Mouse (Mus musculus): ENCODE measurements at regions not wholly inside any gene's neighbourhood (a gene's known extent, or its start where the extent isn't known, plus 50 kb on each side); places are given as distances from the start of the nearest gene placed in this dataset.
A peak's percentile ranks its signal among the peaks of the same experiment; 100 is the strongest.

DNA sequence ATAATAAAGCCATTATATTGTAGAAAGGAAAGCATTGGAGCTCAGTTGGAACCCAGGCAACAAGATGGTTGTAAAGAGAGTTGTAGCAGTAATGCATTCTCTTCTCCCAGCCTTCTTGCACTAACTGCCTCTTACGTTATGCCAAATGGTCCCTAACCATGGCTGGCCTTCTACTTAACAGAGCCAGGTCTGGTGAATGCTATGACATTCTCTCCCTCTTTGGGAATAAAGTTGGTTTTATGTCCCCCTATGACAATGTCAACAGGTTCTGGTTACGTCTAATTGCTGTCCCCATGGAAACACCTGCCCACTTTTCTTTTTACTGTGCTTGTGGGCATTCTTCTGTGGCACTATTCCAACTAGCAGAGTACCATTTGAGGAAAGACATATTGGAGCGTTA lies 126.4 kb upstream of the Npvf start:
- no peak for DNase-seq (ENCODE audit: low read depth)

DNA sequence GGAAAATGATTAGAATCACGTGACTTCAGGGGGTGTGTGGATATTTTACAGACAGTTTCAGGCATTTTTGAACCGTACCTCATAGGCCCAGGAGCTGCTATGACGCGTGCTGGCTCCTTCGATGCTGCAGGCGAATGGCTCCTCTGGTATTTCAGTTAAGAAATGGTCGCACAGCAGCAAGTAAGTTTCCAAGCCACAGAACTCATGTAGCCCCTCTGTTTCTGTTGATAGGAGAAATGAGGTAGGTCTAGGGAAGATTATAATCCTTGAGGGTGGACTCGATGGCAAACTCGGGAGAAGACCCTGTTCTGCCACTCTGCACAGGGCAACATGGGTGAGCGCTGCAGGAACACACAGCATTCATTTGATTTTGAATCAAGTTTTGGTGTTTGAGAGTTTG lies 127.0 kb upstream of the Npvf start:
- DNase-seq (ENCODE audit: low read depth) = no peak

DNA sequence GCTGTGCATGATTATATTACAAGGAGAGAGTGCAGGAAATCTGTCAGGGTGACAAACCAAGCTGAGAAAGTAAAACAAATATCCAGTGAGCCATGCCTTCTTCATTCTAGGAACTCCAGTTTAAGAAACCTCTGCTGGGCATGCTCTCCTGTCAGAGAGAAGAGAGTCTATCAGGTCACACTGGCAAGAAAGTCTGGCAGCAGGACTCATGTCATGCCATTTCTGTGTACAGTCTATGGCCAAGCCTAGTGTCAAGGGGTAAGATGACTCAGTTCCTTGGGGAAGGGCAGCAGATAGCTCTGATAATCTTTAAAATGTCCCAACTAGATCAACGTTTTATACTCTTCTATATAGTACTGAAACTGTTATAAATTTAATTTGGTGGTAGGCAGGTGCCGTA lies 128.0 kb upstream of the Npvf start:
- no peak for DNase-seq (ENCODE audit: low read depth)

DNA sequence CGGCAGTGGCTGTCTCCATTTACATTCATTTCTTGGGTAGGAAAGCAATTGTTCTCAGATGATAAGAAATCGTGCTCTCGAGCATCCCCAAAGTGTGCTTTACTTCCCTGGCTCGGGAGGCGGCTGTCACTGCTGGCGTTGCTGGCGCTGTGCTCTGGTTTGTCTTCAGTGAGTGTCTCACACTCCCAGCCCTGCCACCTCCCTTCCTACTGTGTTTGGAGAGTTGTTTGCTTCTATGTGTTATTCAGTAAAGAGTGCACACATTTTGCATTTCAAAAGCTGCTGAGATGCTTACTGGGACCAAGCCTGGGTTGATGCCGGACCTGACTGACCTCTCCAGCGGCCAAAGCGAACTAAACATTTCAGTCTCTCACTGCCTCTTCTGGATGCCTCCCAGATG lies 129.3 kb upstream of the Npvf start:
- DNase-seq (ENCODE audit: low read depth) = no peak

DNA sequence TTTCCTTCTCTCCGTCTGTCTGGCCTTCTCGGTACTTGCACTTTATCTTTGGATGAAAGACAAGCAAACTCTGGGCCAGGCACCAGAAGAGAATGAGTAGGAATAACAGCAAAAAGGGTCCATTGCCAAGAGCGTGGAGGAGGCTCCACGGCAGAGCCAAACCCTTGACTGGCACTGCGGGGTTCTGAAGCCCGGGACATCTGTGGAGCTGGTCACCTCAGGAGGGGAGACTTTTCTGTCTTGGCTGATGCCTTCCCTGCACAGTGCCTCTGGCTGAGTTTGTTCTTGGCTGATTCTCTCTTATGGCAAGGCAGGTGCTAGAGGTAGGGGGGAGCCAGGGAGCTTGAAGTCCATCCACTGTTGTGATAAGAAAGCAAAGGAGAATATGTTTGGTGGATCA lies 130.1 kb upstream of the Npvf start:
- no peak for DNase-seq (ENCODE audit: low read depth)

DNA sequence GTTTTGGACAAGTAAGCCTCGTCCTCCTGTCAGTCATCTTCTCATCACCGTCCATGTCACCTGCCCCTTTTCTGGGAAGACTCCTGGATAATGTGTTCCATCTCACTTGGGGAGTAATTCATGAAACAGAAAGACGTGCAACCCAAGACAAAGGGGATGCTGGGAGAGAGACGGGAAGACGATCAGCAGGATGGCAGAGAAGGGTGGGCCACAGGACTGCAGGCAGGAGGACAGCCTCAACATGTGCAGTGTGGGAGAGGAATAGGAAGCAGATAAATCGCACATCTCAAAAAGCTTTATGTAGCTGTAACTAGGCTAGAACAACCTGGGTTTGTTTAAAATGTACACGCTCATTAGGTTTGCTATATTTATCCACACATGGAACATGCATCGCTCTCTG lies 133.4 kb upstream of the Npvf start:
- DNase-seq (ENCODE audit: low read depth) = no peak

DNA sequence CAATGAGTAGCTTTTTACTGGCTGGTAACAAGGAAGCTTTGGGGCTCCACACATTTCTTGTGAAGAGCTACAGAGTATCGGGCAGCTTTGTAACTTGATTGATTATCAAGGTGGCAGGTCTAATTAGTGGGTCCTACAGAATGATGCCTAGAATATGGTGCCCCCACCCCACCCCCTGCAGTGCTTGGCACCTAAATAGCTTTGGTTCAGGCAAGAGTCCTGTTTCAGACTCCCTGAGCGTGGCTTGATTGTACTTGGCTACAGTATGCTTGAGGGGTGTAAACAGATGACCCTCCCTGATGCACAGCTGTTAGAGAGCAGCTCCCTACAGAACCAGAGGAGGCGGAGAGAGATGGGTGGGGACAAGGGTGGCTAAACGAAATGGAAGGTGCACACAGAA lies 145.7 kb upstream of the Npvf start:
- no peak for DNase-seq (ENCODE audit: low read depth)

DNA sequence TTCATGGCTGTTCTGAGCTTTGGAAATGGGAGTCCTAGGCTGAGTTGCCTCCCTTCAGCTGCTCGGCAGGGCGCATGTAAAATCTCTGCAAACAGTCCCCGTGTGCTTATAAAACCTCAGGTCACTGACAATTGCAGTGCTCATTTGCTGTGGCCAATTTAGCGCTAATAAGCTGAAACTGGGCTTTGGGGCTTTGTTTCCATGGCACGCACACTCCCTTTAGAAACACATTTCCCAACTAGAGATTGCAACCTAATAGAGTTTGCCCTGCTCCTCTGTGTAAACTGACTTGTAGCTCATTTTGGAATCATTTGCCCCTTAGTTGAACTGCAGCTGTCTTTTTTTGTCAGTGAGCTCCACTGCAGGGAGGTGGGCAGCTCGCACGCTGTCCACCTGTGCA lies 148.7 kb upstream of the Npvf start:
- no peak for DNase-seq (ENCODE audit: low read depth)

DNA sequence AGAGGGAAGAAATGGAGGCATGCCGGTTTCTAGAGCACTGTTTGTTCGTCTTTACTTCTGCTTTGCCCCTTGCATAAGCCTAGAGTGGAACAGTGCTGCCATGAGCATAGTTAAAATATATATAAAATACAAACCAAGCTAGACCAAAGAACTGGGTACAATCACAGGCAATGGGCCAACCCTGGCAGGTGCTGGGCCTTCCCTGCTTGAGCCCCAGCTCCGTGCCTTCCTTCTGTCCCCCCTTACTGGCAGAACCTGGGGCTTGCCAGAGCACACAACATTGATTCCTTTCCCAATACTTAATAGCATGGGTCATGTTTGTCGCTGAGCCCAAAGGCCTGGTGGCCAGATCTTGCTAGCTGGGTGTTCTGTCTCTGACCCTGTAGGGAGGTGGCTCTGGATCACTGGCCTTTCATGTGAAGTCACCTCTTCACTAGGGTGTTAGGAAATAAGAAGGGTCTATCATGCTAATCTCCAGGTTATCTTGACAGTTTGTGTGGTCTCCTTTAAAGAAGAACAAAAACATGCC lies 150.3 kb upstream of the Npvf start:
- DNase-seq (ENCODE audit: low read depth) = no peak

DNA sequence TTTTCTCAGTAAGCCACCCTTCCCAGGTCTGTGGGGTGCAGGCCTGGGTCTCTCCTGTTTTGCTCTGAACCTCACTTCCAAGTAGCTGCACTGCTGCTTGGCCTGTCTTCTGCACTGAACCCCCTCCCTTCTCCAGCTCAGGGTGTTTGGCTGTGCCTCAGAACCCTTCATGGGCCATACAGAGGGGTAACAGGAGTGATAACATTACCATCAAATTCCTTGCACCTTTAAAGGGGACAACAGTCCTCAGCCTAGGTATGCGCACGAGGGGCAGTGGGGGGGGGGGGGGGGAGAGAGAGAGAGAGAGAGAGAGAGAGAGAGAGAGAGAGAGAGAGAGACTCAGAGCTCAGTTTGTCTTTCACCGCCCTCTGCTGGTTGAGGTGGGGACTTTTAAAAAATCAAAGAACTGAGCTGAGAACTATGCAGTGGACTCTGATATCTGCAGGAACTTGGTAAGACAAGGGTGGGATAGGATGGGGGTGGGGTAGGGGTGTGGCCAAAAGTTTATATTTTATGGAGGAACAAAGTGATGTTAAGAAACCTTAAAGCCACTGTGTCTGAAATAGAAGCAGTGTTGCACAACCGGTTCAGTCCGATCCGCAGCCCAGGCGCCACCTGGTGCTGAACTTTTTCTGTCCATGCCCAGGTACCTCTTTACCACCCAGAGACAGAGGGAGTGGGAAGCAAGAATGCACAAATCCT lies 152.3 kb upstream of the Npvf start:
- DNase-seq (ENCODE audit: low read depth) = peak; percentile 47

DNA sequence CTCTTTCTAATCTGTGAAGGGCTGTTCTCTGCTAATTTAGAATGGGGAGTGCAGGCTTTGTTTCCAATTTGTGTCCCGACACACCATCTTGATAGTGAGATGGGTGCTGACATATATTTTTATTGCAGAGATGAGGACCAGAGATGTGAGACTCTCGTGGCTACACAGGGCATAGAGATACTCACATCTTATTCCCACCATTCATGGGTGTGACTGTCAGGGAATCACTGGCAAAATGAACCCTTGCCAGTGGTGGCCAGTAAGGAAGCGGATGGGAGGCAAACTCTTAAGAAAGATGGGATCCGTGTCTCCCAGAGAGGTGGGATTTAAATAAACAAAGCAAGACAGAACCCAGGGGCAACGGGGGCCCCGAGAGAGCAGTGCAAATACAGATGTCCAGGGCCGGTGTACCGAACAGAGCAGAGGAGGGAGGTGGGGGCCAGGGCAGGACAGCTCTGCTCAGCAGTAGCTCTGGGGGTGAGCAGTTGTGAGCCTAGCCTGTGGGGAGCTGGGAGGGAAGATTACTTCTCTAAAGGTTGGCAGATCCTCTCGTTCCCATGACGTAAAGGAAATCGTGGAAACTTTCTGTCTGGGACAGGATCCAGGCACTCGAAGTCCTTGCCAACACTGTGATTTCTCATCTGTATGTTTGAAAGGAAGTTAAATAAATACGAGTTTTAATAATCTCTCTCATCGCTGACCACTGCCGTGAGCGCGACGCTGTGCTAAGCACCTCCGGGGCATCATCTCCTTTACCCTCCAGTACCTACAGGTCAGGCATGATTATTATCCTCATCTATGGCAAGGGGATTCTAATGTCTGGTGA lies 153.2 kb upstream of the Npvf start:
- peak; percentile 88 for DNase-seq (ENCODE audit: low read depth)

DNA sequence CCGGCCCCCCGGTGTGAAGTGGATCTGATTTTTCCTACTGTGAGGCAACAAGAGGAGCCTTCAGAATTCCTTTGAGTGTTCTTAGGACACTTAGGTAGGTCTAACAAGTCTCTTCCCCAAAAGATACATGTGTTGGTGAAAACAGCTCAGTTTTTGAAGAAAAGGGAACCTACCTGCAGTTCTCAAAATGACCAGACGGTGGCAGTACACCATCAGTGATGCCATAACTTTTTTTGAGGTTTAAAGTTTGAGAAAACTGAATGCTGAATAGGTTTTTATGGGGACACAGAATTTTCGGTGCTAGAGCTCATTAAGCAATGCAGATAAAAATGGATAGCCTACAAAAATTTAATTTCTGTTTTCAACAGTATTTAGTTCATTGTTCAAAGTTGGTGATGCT lies 153.9 kb upstream of the Npvf start:
- peak; percentile 64 for DNase-seq (ENCODE audit: low read depth)

DNA sequence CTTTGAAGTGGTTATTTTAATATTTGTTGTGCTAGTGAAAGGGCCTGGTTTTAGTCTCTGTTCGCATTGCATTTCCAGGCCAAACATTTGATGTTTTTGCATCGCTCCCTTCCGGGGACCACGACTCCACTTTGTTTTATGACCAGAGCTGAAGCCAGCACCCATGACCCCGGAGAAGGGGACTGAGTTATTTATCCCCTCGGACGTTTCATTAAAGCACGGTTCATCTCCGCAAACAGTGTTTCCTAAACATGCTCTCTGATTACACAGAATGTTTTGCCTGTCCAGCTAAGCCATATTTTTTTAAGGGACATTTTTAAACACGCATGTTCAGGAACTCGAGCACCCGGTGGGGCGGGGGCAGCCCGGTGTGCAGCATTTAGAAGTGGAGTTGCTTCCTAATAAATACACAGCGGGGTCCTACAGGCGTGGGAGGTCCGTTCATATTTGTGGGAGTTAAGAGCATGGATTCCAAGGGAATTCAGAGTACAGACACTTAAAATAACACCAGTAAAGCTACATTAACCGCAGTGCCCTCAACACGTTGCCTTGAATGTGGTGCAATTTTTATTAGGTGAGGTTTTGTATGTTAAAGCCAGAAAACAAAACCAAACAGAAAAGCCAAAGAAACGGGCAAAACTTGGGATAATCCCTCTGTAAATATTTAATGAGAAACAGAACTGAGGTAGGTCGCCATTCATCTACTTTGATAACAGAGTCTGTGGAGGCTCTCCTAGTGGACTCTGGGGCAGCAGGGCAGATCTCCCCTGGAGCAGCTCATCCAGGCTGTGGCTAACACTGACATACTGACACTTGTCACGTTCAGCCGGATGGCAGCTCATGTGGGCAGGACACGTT lies 154.8 kb upstream of the Npvf start:
- no peak for DNase-seq (ENCODE audit: low read depth)

DNA sequence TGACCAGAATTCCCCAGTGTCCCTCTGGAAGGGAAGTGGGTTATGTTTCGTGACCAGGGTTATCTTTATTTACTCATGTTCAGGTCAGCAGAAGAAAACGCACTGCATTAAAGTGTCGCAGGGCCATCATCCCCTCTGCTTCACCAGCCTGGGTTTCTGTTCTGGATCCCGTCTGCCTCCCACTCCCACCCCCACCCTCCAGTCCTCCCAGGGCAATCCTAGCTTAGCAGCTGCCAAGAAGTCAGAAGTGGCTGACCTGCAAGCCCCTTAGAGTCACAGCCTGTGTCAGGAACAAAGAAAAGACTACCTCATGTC lies 155.4 kb upstream of the Npvf start:
- no peak for DNase-seq (ENCODE audit: low read depth)

DNA sequence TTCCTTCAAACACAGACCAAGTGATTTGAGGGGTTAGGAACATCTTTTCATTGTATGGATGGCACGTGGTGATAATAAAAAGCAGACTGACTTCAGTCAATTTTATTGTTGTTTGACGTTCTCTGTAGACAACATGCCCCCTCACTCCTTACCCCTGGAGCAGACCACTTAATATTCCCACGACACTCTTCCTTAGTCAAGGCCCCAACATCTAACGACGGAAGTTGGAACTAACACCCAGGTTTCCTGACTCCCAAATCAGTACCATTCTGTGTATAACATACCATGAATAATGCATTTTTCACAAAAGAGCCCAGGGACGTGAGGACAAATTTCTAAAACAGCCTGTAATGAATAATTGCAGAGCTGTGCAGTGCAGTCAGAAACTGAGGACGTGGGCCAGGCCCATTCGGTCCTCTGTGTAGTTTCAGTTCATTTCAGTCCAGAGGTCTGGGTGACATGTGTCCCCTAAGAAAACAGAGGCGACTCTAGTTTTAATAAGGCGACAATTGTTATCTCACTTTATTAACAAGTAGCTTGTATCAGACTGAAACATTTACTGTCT lies 160.8 kb upstream of the Npvf start:
- DNase-seq (ENCODE audit: low read depth) = no peak

DNA sequence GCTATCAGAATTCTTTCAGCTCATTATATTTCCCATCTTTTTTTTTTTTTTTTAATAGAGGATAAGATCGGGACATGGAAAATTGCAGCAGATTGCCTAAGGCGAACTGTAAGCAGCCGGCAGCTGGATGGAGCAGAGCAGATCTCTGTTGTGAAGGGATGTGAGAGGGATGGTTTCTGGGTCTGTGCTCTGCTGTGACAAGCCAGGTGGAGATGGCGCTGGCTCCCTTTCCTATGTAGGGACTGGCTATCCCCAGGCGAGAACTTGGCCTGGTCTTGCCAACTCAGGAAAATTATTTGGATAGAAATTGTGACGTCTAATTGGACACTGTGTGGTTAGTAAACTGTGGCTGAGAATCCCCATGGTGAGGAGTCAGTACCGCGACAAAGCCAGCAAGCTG lies 161.3 kb upstream of the Npvf start:
- DNase-seq (ENCODE audit: low read depth) = no peak

DNA sequence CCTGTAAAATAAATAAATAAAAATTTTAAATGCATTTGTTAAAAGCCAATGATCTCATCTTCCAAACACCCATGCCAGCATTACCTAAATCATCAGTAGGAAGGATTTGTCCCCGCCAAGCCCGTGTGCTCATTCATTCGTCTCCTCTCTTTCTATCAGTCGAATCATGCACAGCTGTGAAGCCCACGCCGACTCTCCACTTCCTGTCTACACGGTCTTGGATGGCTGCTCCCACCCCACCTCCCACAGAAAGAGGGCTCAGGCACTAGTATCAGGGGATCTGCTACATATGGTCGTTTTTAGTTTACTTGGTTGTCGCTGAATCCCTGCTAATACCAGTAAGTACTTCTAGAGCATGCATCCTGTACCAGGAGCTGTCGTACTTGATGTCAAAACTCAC lies 163.2 kb upstream of the Npvf start:
- no peak for DNase-seq (ENCODE audit: low read depth)

DNA sequence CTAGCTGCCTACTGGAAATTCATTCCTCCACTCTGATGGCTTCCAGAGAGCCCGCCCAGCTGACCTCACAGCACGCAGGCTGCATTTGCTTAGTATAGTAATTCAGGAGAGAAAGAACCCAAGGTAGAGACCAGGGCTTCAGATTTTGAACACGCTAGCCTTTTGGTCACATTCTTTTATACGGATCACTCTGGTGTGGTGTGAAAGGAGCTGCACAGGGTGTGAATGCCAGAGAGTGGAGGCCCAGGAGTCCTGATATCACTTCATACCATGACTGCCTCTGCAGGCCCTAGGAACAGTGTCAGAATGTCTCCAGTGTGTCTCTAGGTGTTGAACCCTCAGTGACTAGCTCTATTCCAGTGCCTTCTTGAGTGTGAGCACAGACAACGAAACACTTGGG lies 164.2 kb upstream of the Npvf start:
- DNase-seq (ENCODE audit: low read depth) = no peak

DNA sequence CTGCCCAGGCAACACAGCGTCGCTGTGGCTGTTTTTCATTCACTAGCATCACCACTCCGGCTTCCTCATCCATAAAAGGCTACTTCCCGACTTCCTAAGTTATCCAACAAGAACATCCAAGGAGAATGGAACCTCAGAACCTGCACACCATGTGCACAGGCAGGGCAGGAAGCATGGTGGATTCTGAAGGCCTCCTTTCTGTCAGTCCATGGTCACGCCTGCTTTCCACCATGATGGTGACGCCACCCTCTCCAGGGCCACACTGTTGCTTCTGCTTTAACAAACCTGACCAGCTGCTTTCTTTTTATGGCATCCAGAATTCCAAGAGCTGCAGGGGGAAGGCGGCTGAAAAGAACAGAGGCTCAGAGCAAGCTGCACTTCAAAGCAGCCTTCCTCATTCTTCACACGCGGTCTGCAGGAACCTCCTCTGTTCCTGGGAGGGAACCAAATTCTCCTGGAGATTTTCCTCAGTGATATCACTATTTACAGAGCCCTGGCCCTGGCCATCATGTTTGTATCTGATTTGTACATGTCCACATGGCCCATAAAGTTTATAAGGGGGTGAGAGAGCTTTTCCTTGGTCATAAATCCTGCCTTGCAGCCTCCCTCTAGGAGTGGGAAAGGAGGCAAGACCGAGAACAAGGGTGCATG lies 164.8 kb upstream of the Npvf start:
- no peak for DNase-seq (ENCODE audit: low read depth)

DNA sequence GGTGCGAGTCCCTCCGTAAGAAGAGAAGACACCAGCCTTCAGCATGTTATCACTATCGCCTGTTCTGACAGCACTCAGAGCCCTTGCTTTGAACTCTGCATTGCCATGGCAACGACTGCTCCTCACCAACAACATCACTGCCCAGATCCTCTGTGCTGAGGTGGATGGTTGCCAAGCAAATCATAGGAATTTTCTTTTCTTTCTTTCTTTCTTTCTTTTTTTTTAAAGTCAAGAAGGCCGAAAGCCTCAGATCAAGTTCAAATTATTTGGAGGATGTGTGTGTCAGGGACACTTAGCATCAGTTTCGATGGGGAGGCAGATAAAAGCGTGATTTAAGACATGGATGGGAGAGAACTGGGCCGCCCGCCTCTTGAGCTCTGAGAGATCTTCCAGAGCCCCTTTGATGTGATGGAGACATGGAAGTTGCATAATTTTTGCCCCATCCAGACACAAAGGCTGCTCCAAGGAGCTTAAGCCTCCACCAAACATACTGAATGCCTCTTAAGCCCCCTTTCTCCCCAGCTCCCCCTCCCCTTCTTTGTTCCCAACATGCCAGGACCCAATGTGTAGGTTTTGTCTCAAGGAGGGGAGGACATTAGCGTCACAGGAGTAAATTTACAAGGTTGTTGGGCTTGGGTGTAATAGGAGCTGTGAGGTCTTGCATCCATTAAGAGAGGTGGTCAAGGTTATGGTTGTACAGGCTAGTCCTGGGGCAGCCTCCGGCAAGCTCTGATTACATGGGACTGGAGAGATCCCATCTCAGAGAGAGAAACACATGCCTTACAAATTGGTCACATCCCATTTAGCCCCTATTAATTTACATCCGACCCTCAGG lies 167.4 kb upstream of the Npvf start:
- DNase-seq (ENCODE audit: low read depth) = no peak

Data from fibroblast of lung, adult 2 months (primary cell).